Mouse (Mus musculus) thymus, adult 18-20 months (tissue): ENCODE data around the gene Micall2.
"Not testable (repeated sequence)": the region's sequence is repeated elsewhere in the genome, so short reads cannot be mapped to it uniquely, and the experiment has no call there.

ENCODE experiments used
- DNase-seq, 2 experiments: peaks; one replicate each; pipeline ENCODE4 v3.0.0; 2022; ENCODE audit warnings: mixed read lengths in 2 of 2

Micall2 gene

GRCm38 (mm10) chr5:139727261-139727660 is 8.9 kb downstream of the Micall2 start:
- no peak for DNase-seq

- DNase-seq: no peak
Measured at GRCm38 (mm10) chr5:139726186-139726585, 9.9 kb downstream of the Micall2 start.

GRCm38 (mm10) chr5:139724336-139725116 is 11.6 kb downstream of the Micall2 start:
- DNase-seq: no peak

GRCm38 (mm10) chr5:139723113-139723512 is 13.0 kb downstream of the Micall2 start:
- no peak for DNase-seq

GRCm38 (mm10) chr5:139722709-139723108 is 13.4 kb downstream of the Micall2 start:
- DNase-seq: no peak

GRCm38 (mm10) chr5:139718949-139719348 is 17.2 kb downstream of the Micall2 start:
- DNase-seq: no peak

GRCm38 (mm10) chr5:139718540-139718939 is 17.6 kb downstream of the Micall2 start:
- no peak for DNase-seq

GRCm38 (mm10) chr5:139717723-139718122 is 18.4 kb downstream of the Micall2 start:
- no peak for DNase-seq

GRCm38 (mm10) chr5:139706496-139706895 is 29.6 kb downstream of the Micall2 start:
- no peak for DNase-seq

- DNase-seq: peak in 1 of 2 experiments; percentile 13
Measured at GRCm38 (mm10) chr5:139702905-139703304, 33.2 kb downstream of the Micall2 start.

- no peak for DNase-seq
Measured at GRCm38 (mm10) chr5:139702236-139702635, 33.9 kb downstream of the Micall2 start.

GRCm38 (mm10) chr5:139696954-139697353 is 39.2 kb downstream of the Micall2 start:
- DNase-seq: no peak

GRCm38 (mm10) chr5:139695876-139696275 is 40.3 kb downstream of the Micall2 start:
- DNase-seq: not testable (repeated sequence)

GRCm38 (mm10) chr5:139694989-139695571 is 41.1 kb downstream of the Micall2 start:
- no peak for DNase-seq

GRCm38 (mm10) chr5:139694292-139694988 is 41.7 kb downstream of the Micall2 start:
- no peak for DNase-seq

- DNase-seq: no peak
Measured at GRCm38 (mm10) chr5:139690791-139691190, 45.3 kb downstream of the Micall2 start.

GRCm38 (mm10) chr5:139688356-139688755 is 47.8 kb downstream of the Micall2 start:
- no peak for DNase-seq

- DNase-seq: no peak
Measured at GRCm38 (mm10) chr5:139687646-139688045, 48.5 kb downstream of the Micall2 start.

- DNase-seq: no peak
Measured at GRCm38 (mm10) chr5:139686530-139687249, 49.4 kb downstream of the Micall2 start.

GRCm38 (mm10) chr5:139683228-139683627 is 52.9 kb downstream of the Micall2 start:
- no peak for DNase-seq

GRCm38 (mm10) chr5:139682631-139682977 is 53.5 kb downstream of the Micall2 start:
- DNase-seq: no peak

GRCm38 (mm10) chr5:139681832-139682630 is 54.1 kb downstream of the Micall2 start:
- no peak for DNase-seq

GRCm38 (mm10) chr5:139675707-139675967 is 60.5 kb downstream of the Micall2 start:
- DNase-seq: no peak
